Mouse (Mus musculus): ENCODE data around the gene Gm49373. TPM values are rescaled to one million over a fixed set of nuclear protein-coding genes. Genes with fewer than 3 reads are reported as not detected.

The Gm49373 gene
- total RNA-seq (2017) = not detected in 3 replicates

GRCm38 (mm10) chr9:21073044-21073840 is at the start of gene Gm49373, which contains the start of gene Fdx1l:
Gene Gm49373 (minus strand): TSS chr9:21073096.
Gene Fdx1l (minus strand): TSS chr9:21073614.
- ATAC-seq (replicated peaks; ENCODE audit: insufficient number of reproducible peaks, low FRiP score, low TSS enrichment, poor library complexity, severe bottlenecking) = peak; percentile 97

DNA sequence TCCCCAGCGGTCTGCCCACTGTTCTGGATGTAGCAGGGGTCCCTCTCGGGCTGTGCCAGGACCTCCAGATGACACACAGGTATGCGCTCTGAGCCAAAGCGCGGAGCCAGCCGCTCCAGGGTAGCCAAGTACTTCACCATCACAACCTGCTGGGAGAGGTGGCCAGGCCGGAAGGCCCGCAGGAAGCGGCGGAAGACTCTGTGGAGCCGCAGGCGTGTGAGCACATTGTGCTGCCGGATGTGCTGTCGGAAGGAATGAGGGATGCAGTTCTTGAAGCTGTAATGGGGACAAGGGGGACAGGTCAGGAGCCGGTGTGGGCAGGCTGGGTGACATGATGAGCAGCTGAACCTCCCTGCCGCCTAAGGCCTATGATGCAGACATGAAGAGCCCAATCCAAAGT is 48.6 kb upstream of the Gm49373 start:
- ATAC-seq (replicated peaks; ENCODE audit: insufficient number of reproducible peaks, low FRiP score, low TSS enrichment, poor library complexity, severe bottlenecking) = no peak

- ATAC-seq (replicated peaks; ENCODE audit: insufficient number of reproducible peaks, low FRiP score, low TSS enrichment, poor library complexity, severe bottlenecking) = no peak
Observed at GRCm38 (mm10) chr9:21117073-21117472, 44.2 kb upstream of the Gm49373 start.

DNA sequence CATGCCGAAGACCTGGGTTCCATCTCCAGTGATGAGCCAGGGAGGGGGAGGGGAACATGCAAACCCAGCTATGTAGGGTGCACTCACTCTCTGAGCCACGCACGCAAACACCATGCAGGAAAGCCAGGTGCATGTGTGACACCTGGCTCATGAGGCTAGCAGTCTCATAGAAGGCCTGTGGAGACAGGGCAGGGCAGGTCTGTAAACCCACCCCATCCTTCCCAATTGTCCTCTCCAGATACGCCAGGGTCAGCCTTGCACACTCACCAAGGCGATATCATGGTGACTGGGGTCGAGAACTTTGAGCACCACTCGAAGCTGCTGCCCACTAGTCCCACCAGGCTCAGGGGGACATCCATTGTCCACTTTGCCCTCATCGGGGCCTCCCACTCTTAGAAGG is 42.2 kb upstream of the Gm49373 start:
- no peak for ATAC-seq (replicated peaks; ENCODE audit: insufficient number of reproducible peaks, low FRiP score, low TSS enrichment, poor library complexity, severe bottlenecking)

- no peak for ATAC-seq (replicated peaks; ENCODE audit: insufficient number of reproducible peaks, low FRiP score, low TSS enrichment, poor library complexity, severe bottlenecking)
Observed at GRCm38 (mm10) chr9:21114190-21114589, 41.3 kb upstream of the Gm49373 start.

GRCm38 (mm10) chr9:21113751-21114150 is 40.9 kb upstream of the Gm49373 start:
- ATAC-seq (replicated peaks; ENCODE audit: insufficient number of reproducible peaks, low FRiP score, low TSS enrichment, poor library complexity, severe bottlenecking) = no peak

- no peak for ATAC-seq (replicated peaks; ENCODE audit: insufficient number of reproducible peaks, low FRiP score, low TSS enrichment, poor library complexity, severe bottlenecking)
Observed at GRCm38 (mm10) chr9:21107607-21108237, 34.8 kb upstream of the Gm49373 start.

- no peak for ATAC-seq (replicated peaks; ENCODE audit: insufficient number of reproducible peaks, low FRiP score, low TSS enrichment, poor library complexity, severe bottlenecking)
Observed at GRCm38 (mm10) chr9:21105760-21106564, 33.1 kb upstream of the Gm49373 start.

DNA sequence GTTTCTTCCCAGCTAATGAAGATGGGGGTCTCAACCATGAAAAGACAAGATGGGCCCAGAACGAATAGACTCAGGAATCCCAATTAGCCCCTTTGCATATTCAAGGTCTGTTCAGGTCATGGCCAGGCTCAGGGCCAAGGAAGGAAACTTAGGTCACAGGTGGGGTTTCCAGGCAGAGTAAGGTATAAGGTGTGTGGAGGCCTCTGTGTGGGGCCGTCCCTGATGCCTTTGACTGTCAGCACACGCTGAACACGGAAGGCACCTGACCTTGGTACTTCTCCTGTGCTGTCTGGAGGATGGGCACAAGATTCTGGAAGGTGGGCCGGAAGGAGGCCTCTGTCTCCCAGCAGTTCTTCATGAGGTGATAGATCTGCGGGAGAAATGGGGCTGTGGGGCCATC is 31.9 kb upstream of the Gm49373 start:
- no peak for ATAC-seq (replicated peaks; ENCODE audit: insufficient number of reproducible peaks, low FRiP score, low TSS enrichment, poor library complexity, severe bottlenecking)

- ATAC-seq (replicated peaks; ENCODE audit: insufficient number of reproducible peaks, low FRiP score, low TSS enrichment, poor library complexity, severe bottlenecking) = no peak
Observed at GRCm38 (mm10) chr9:21102076-21102475, 29.2 kb upstream of the Gm49373 start.

- peak; percentile 52 for ATAC-seq (replicated peaks; ENCODE audit: insufficient number of reproducible peaks, low FRiP score, low TSS enrichment, poor library complexity, severe bottlenecking)
Observed at GRCm38 (mm10) chr9:21100447-21101161, 27.7 kb upstream of the Gm49373 start.

DNA sequence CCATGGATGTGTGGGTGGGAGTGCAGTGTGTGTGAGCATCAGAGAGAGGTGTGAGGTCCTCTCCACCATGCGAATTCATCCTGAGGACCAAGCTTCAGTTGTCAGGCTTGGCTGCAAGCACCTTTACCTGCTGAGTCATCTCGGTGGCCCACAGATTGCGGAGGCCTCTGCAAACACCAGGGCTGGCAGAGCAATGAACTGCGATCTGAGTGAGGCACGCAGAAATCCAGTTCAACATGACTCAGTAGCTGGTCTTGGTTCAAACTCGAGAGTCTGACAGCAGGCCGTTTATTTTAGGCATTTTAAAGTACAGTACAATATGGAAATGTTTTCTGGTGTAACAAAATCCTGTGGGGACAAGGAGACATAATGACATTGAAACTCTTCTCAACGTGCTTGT is 24.9 kb upstream of the Gm49373 start:
- ATAC-seq (replicated peaks; ENCODE audit: insufficient number of reproducible peaks, low FRiP score, low TSS enrichment, poor library complexity, severe bottlenecking) = no peak

- ATAC-seq (replicated peaks; ENCODE audit: insufficient number of reproducible peaks, low FRiP score, low TSS enrichment, poor library complexity, severe bottlenecking) = no peak
Observed at GRCm38 (mm10) chr9:21095958-21096357, 23.1 kb upstream of the Gm49373 start.

DNA sequence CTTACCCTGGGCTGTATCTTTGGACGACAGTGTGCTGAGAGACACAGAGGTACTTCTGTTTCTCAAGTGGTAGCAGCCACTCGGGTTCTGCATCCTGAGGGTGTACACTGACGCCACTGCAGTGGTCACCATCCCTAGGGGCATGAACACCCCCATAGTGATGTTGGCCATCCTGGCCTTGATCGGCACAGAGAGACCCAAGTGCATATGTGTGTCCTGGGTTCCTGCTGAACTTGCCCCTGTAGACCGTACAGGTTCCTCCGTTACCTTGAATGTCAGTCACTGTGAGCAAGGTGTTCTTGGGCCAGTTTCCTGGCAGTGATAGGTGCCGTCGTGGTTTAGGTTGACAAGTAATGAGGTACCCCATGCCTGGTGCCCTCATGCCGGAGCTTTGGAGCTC is 20.5 kb upstream of the Gm49373 start:
- no peak for ATAC-seq (replicated peaks; ENCODE audit: insufficient number of reproducible peaks, low FRiP score, low TSS enrichment, poor library complexity, severe bottlenecking)

- ATAC-seq (replicated peaks; ENCODE audit: insufficient number of reproducible peaks, low FRiP score, low TSS enrichment, poor library complexity, severe bottlenecking) = peak; percentile 98
Observed at GRCm38 (mm10) chr9:21091707-21092320, 18.9 kb upstream of the Gm49373 start, which contains the start of the genes Gm38431 and Raver1. Gene Gm38431 (minus strand): TSS chr9:21091997. Gene Raver1 (minus strand): TSS chr9:21092008.

GRCm38 (mm10) chr9:21090972-21091706 is 18.2 kb upstream of the Gm49373 start:
- no peak for ATAC-seq (replicated peaks; ENCODE audit: insufficient number of reproducible peaks, low FRiP score, low TSS enrichment, poor library complexity, severe bottlenecking)

DNA sequence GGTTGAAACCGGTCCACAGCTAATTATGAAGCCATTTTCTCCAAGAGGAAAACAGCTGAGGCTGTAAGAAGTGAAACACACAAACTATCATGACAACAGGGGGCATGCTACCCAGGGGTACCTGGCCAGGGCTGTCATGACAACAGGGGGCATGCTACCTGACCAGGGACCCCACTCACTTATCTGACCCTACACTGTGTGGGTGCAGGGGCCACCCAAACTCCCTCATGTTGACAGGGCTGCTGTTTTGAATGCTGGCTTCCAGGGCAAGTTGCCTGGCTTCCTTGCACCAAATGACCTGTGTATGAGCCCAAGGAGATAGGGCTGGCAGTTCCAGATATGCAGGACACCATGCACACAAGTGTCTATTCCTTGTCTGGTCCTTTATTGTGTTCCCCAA is 17.6 kb upstream of the Gm49373 start:
- no peak for ATAC-seq (replicated peaks; ENCODE audit: insufficient number of reproducible peaks, low FRiP score, low TSS enrichment, poor library complexity, severe bottlenecking)

GRCm38 (mm10) chr9:21083324-21083723 is 10.4 kb upstream of the Gm49373 start:
- ATAC-seq (replicated peaks; ENCODE audit: insufficient number of reproducible peaks, low FRiP score, low TSS enrichment, poor library complexity, severe bottlenecking) = no peak
